26 mouse cellular contexts compared by ENCODE assay signal in the genomic region with DNA sequence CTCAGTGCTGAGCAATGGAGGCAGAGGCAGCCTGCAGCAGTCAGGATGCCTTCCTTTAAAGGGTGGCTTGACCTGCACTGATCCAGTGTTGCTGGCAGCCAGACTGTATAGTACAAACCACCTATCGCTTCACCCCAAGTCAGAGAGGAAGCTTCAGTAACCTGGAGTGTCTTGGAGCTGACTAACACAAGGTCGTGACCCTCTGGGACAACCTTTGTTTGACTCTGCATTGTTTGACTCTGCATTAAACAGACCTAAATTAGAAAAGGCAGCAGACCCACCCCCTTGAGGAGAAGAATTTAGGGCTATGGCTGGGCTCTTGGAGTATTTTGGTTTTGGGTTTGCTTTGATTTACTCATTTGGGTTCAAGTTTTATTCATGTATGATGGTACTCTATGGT.
DNase-seq lines count a peak whose midpoint lies in the region; ATAC-seq and TF ChIP-seq lines count a peak whose summit lies in the region.
"Had no signal": no experiment of that assay in that cellular context is flagged by ENCODE, and none has a peak within 500 bp of the region (broad histone marks: within the 10 kb centered on the region; RNA-seq: fewer than 3 reads in every experiment).

No protein-coding gene starts in this region.

- no peak overlapping the region for H3K27ac ChIP-seq in forebrain, embryonic 12.5 days
- H3K27ac ChIP-seq in forebrain, embryonic 11.5 days (ENCODE audit: low read depth, low read length), result no peak overlapping the region
- H3K27ac ChIP-seq in liver, embryonic 11.5 days (ENCODE audit: low read depth, low read length), result no peak overlapping the region
- H3K27ac ChIP-seq in liver, postnatal 0 days (ENCODE audit: low read depth), result no peak overlapping the region
- no peak overlapping the region for H3K27ac ChIP-seq in neural tube, embryonic 15.5 days (replicated peaks)
- H3K27ac ChIP-seq: forebrain, embryonic 10.5 days; forebrain, embryonic 15.5 days; hindbrain, embryonic 12.5 days; hindbrain, postnatal 0 days had no signal

- no peak overlapping the region for H3K4me2 ChIP-seq in forebrain, embryonic 12.5 days
- no peak overlapping the region for H3K4me2 ChIP-seq in forebrain, embryonic 11.5 days (ENCODE audit: low read depth, low read length, severe bottlenecking)
- H3K4me2 ChIP-seq in liver, embryonic 11.5 days, result no peak overlapping the region
- H3K4me2 ChIP-seq in liver, postnatal 0 days (ENCODE audit: low read depth, low read length), result no peak overlapping the region
- H3K4me2 ChIP-seq in neural tube, embryonic 15.5 days, result no peak overlapping the region
- H3K4me2 ChIP-seq: forebrain, embryonic 15.5 days; heart, embryonic 11.5 days; hindbrain, embryonic 12.5 days had no signal

- no peak for TF ChIP-seq CTCF in liver, postnatal 0 days (IDR thresholded peaks at IDR 0.05; ENCODE audit: low read depth)

- no peak overlapping the region for H3K9ac ChIP-seq in forebrain, embryonic 12.5 days
- no peak overlapping the region for H3K9ac ChIP-seq in forebrain, embryonic 11.5 days (ENCODE audit: low read length)
- no peak overlapping the region for H3K9ac ChIP-seq in liver, embryonic 11.5 days (ENCODE audit: low read depth, low read length)
- H3K9ac ChIP-seq in liver, postnatal 0 days (replicated peaks), result no peak overlapping the region
- H3K9ac ChIP-seq in neural tube, embryonic 15.5 days (replicated peaks), result no peak overlapping the region
- H3K9ac ChIP-seq: forebrain, embryonic 15.5 days; hindbrain, embryonic 12.5 days had no signal

- no peaks in the 10 kb centered on the region for H3K27me3 ChIP-seq in forebrain, embryonic 12.5 days
- no peaks in the 10 kb centered on the region for H3K27me3 ChIP-seq in forebrain, embryonic 11.5 days (ENCODE audit: control insufficient read depth, insufficient read depth, low read length)
- H3K27me3 ChIP-seq in liver, embryonic 11.5 days (replicated peaks; ENCODE audit: control insufficient read depth, insufficient read depth, low read length), result 0 out of 2 replicates have a peak, but pooled peaks cover 2% of the 10 kb centered on the region
- no peaks in the 10 kb centered on the region for H3K27me3 ChIP-seq in liver, postnatal 0 days (ENCODE audit: insufficient read depth, low read length)
- H3K27me3 ChIP-seq in neural tube, embryonic 15.5 days (replicated peaks), result no peaks in the 10 kb centered on the region
- H3K27me3 ChIP-seq: forebrain, embryonic 15.5 days; hindbrain, embryonic 12.5 days; Patski had no signal

- H3K4me3 ChIP-seq in forebrain, embryonic 12.5 days (replicated peaks), result no peak overlapping the region
- H3K4me3 ChIP-seq in forebrain, embryonic 11.5 days (ENCODE audit: low read depth, low read length), result no peak overlapping the region
- no peak overlapping the region for H3K4me3 ChIP-seq in liver, embryonic 11.5 days (ENCODE audit: low read depth, low read length)
- no peak overlapping the region for H3K4me3 ChIP-seq in liver, postnatal 0 days (ENCODE audit: low read depth, low read length)
- no peak overlapping the region for H3K4me3 ChIP-seq in neural tube, embryonic 15.5 days (replicated peaks)
- H3K4me3 ChIP-seq: forebrain, embryonic 10.5 days; forebrain, embryonic 15.5 days; hindbrain, embryonic 12.5 days had no signal

- H3K4me1 ChIP-seq in forebrain, embryonic 12.5 days, result no peaks in the 10 kb centered on the region
- no peaks in the 10 kb centered on the region for H3K4me1 ChIP-seq in forebrain, embryonic 11.5 days (replicated peaks; ENCODE audit: control insufficient read depth, insufficient read depth, low read length)
- no peaks in the 10 kb centered on the region for H3K4me1 ChIP-seq in liver, embryonic 11.5 days (replicated peaks; ENCODE audit: control insufficient read depth, insufficient read depth, low read length)
- H3K4me1 ChIP-seq in liver, postnatal 0 days (ENCODE audit: insufficient read depth), result no peaks in the 10 kb centered on the region
- H3K4me1 ChIP-seq in neural tube, embryonic 15.5 days, result no peaks in the 10 kb centered on the region
- H3K4me1 ChIP-seq: forebrain, embryonic 15.5 days had no signal

- WGBS in forebrain, embryonic 12.5 days, result 42% methylated on average over 2 of the region's 2 CpGs
- 62% methylated on average over 2 of the region's 2 CpGs for WGBS in forebrain, embryonic 11.5 days
- 59% methylated on average over 2 of the region's 2 CpGs for WGBS in liver, embryonic 11.5 days
- 61% methylated on average over 2 of the region's 2 CpGs for WGBS in liver, postnatal 0 days (ENCODE audit: insufficient replicate concordance)
- WGBS in neural tube, embryonic 15.5 days, result 58% methylated on average over 2 of the region's 2 CpGs

- DNase-seq in forebrain, embryonic 11.5 days (ENCODE audit: low spot score), result no peak
- DNase-seq in liver, embryonic 11.5 days (ENCODE audit: low spot score), result no peak
- DNase-seq in liver, postnatal 0 days, result no peak
- DNase-seq: adrenal gland, adult 8-10 months; adrenal gland, postnatal 25 days; cerebellum, adult 18-20 months; cerebellum, adult 9-10 months; cerebellum, postnatal 14 days; gastrocnemius, postnatal 36 days; heart, adult 11 months; heart, postnatal 10 days; heart, postnatal 36 days; kidney, adult 18-20 months had no signal

- no peaks in the 10 kb centered on the region for H3K36me3 ChIP-seq in forebrain, embryonic 12.5 days (replicated peaks)
- H3K36me3 ChIP-seq in forebrain, embryonic 11.5 days (ENCODE audit: control insufficient read depth, insufficient read depth, low read length), result no peaks in the 10 kb centered on the region
- no peaks in the 10 kb centered on the region for H3K36me3 ChIP-seq in liver, embryonic 11.5 days (ENCODE audit: control insufficient read depth, insufficient read depth, low read length)
- peaks cover 26% of the 10 kb centered on the region for H3K36me3 ChIP-seq in liver, postnatal 0 days (replicated peaks; ENCODE audit: insufficient read depth, low read length)
- H3K36me3 ChIP-seq in neural tube, embryonic 15.5 days, result no peaks in the 10 kb centered on the region
- H3K36me3 ChIP-seq: forebrain, embryonic 10.5 days; forebrain, embryonic 15.5 days; G1E; hindbrain, embryonic 12.5 days had no signal

- 0 out of 2 replicates have a peak, but pooled peaks have one; percentile 27 for ATAC-seq in forebrain, embryonic 12.5 days (ENCODE audit: low FRiP score)
- no peak for ATAC-seq in forebrain, embryonic 11.5 days (replicated peaks; ENCODE audit: low FRiP score)
- ATAC-seq in liver, embryonic 11.5 days (replicated peaks; ENCODE audit: low FRiP score), result 0 out of 2 replicates have a peak, but pooled peaks have one; percentile 21
- no peak for ATAC-seq in liver, postnatal 0 days
- ATAC-seq in megakaryocyte progenitor cell, adult 5-6 weeks (replicated peaks; ENCODE audit: poor library complexity), result 0 out of 2 replicates have a peak, but pooled peaks have one; percentile 6
- no peak for ATAC-seq in neural tube, embryonic 15.5 days (ENCODE audit: low FRiP score)
- ATAC-seq: activated CD4-positive, CD25-positive, alpha-beta regulatory T cell, adult 4 months; forebrain, embryonic 15.5 days; hindbrain, postnatal 0 days; inflammation-experienced regulatory T-cells, adult 6 months; intestine, embryonic 16.5 days; Patski had no signal

- no peak for TF ChIP-seq EP300 in liver, postnatal 0 days (IDR thresholded peaks at IDR 0.05; ENCODE audit: low read depth)

- no peaks in the 10 kb centered on the region for H3K9me3 ChIP-seq in forebrain, embryonic 12.5 days
- H3K9me3 ChIP-seq in forebrain, embryonic 11.5 days (ENCODE audit: control insufficient read depth, low read length), result no peaks in the 10 kb centered on the region
- H3K9me3 ChIP-seq in liver, embryonic 11.5 days (ENCODE audit: control insufficient read depth, low read length), result no peaks in the 10 kb centered on the region
- no peaks in the 10 kb centered on the region for H3K9me3 ChIP-seq in liver, postnatal 0 days (ENCODE audit: low read length)
- H3K9me3 ChIP-seq in neural tube, embryonic 15.5 days (replicated peaks), result no peaks in the 10 kb centered on the region
- H3K9me3 ChIP-seq: forebrain, embryonic 10.5 days; forebrain, embryonic 15.5 days; G1E; hindbrain, embryonic 12.5 days had no signal

Comparison
In these comparisons a context has a peak if more than half of its experiments do, and no peak if none do; other contexts are left out.
1. ATAC-seq: peak in forebrain, embryonic 12.5 days (single experiment), liver, embryonic 11.5 days (single experiment) and megakaryocyte progenitor cell, adult 5-6 weeks (single experiment); none in forebrain, embryonic 11.5 days (single experiment), liver, postnatal 0 days (single experiment) and neural tube, embryonic 15.5 days (single experiment).